Mouse (Mus musculus) thymus, adult 2 months (tissue): ENCODE results near the gene Fto. TPM values are rescaled to one million over a fixed set of nuclear protein-coding genes. Genes with fewer than 3 reads are reported as not detected.

Experiments used
- DNase-seq: peaks from one replicate; pipeline ENCODE4 v3.0.0; 2021
- H3K27ac ChIP-seq: fragments of 200-500 bp; 2 replicates; pipeline ENCODE4 v1.5.1; 2012; ENCODE audit warnings: low read length, control low read depth; ENCODE audit not compliant: control insufficient read depth, insufficient read depth
- H3K27me3 ChIP-seq: fragments of 200-500 bp; 2 replicates; pipeline ENCODE4 v1.6.1; 2012; ENCODE audit warnings: mild to moderate bottlenecking, low read length, moderate library complexity, mixed read lengths; ENCODE audit not compliant: control insufficient read depth, insufficient read depth
- H3K36me3 ChIP-seq: fragments of 200-500 bp; 2 replicates; pipeline ENCODE4 v1.6.1; 2012; ENCODE audit warnings: mild to moderate bottlenecking, low read length, moderate library complexity; ENCODE audit not compliant: control insufficient read depth, insufficient read depth
- H3K4me1 ChIP-seq: fragments of 200-500 bp; replicated peaks from 2 replicates; pipeline ENCODE4 v1.6.1; 2012; ENCODE audit warnings: low read length; ENCODE audit not compliant: control insufficient read depth, insufficient read depth
- H3K4me3 ChIP-seq: fragments of 200-500 bp; 2 replicates; pipeline ENCODE4 v1.5.1; 2012; ENCODE audit warnings: mild to moderate bottlenecking, low read length, control low read depth, moderate library complexity; ENCODE audit not compliant: control insufficient read depth, insufficient read depth
- CTCF ChIP-seq: fragments of 200-500 bp; IDR thresholded peaks from 2 replicates; pipeline ENCODE4 v1.5.1; 2012; ENCODE audit warnings: mild to moderate bottlenecking, control low read depth, low read length, moderate library complexity, borderline replicate concordance; ENCODE audit not compliant: control insufficient read depth, poor library complexity, insufficient read depth; ENCODE audit errors: extremely low read depth
- POLR2A ChIP-seq: fragments of 200-500 bp; IDR thresholded peaks from 2 replicates; pipeline ENCODE4 v1.6.1; 2012; ENCODE audit warnings: mild to moderate bottlenecking, low read length, control low read depth, moderate library complexity; ENCODE audit not compliant: control insufficient read depth, poor library complexity, insufficient read depth; ENCODE audit errors: extremely low read depth
- WGBS: fragments of 180-500 bp; shearing (Covaris S2); methylation state at CpG from one replicate; pipeline ENCODE4 v1.1.7; 2018; 5-methylcytosine and 5-hydroxymethylcytosine counted together
- polyA plus RNA-seq: library from polyadenylated mRNA; depleted of rRNA; stranded (reverse); fragments of >200 nt; gene quantifications from 2 replicates; pipeline ENCODE4 v1.2.3, GENCODE M21; 2012

Gene Fto
- polyA plus RNA-seq, 1 experiment = 29.9 TPM

DNA sequence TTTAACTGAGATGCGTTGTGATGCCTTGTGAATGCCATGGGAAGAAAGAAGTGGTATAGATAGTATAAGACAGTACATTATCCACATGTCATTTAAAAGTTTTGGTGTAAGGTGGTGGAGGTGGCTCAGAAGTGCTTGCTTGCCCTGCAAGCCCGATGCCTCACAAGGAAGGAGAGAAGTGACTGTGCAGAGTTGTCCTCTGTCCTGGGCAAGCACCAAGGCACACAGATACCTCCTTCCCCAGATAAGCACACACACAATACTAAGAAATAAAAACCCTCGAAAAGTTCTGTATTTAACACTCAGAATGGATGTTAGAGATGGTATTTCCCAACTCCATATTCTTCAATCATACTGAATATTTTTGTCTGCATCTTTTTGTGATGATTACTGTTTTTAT is 39.3 kb downstream of the Fto start:
- H3K36me3 ChIP-seq = no peaks in the 10 kb centered on the region
- WGBS = over 99% methylated on average over 3 of the region's 3 CpGs
- no peak overlapping the region for H3K27ac ChIP-seq
- no peak for DNase-seq
- H3K27me3 ChIP-seq = no peaks in the 10 kb centered on the region
- TF ChIP-seq POLR2A (no peak), CTCF (no peak)
- H3K4me1 ChIP-seq = 0 out of 2 replicates have a peak, but pooled peaks cover 4% of the 10 kb centered on the region
- no peak overlapping the region for H3K4me3 ChIP-seq

DNA sequence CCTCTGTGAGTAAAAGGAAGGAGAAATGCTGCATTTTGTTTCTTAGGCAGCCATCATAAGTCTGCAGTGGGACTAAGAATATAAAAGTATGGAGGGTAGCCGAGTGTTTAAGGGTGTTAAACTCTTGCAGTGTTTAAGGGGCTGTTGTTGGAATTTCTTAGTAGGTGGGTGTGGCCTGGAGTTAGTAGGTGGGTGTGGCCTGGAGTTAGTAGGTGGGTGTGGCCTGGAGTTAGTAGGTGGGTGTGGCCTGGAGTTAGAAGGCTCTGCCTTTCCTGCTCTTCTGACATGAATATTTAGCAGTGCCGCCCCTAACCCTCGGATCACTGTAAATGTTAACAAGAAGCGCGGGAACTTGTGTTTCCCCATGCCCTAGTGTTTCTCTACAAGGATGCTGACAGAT is 39.7 kb downstream of the Fto start:
- DNase-seq = no peak
- 98% methylated on average over 5 of the region's 5 CpGs for WGBS
- Histone ChIP-seq H3K4me1 (0 out of 2 replicates have a peak, but pooled peaks cover 4% of the 10 kb centered on the region), H3K27me3 (no peaks in the 10 kb centered on the region), H3K27ac (no peak overlapping the region), H3K36me3 (no peaks in the 10 kb centered on the region), H3K4me3 (no peak overlapping the region)
- TF ChIP-seq POLR2A (no peak), CTCF (no peak)

- no peak for TF ChIP-seq POLR2A
- TF ChIP-seq CTCF = no peak
- Histone ChIP-seq H3K4me1 (0 out of 2 replicates have a peak, but pooled peaks cover 8% of the 10 kb centered on the region), H3K27ac (no peak overlapping the region), H3K27me3 (no peaks in the 10 kb centered on the region), H3K36me3 (no peaks in the 10 kb centered on the region), H3K4me3 (no peak overlapping the region)
- WGBS = 96% methylated on average over 4 of the region's 4 CpGs
- no peak for DNase-seq
Measured at GRCm38 (mm10) chr8:91353907-91354306, 40.6 kb downstream of the Fto start.

DNA sequence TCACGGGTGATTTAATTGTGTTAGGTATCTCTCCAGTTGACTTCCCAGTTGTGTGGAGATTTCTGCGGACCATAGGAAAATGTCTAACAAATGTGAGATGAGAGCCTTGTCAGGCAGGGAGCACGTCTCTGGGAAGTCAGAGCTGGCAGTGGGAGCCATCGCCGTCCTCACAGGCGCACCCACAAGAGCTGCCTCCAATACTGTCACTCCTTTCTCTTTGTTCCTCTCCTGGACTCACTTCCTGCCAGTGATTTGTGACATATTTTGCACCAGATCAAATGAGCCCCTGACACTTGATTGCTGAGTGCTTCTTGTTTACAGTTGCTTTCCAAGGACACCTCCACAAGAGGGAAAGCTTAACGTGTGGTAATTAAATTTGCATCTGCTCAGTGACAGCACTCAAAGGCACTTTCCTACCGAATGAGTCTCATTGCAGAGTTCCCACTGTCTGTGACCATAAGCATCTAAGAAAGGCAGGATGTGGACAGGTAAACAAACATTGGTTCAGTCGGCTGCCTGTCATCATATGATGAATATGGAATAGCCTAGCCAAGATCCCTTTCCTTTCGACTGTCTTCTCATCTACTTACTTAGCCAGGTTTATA is 42.1 kb downstream of the Fto start:
- no peaks in the 10 kb centered on the region for H3K36me3 ChIP-seq
- DNase-seq = no peak
- TF ChIP-seq CTCF = no peak
- TF ChIP-seq POLR2A = no peak
- H3K27me3 ChIP-seq = no peaks in the 10 kb centered on the region
- H3K4me3 ChIP-seq = no peak overlapping the region
- 0 out of 2 replicates have a peak, but pooled peaks cover 4% of the 10 kb centered on the region for H3K4me1 ChIP-seq
- no peak overlapping the region for H3K27ac ChIP-seq
- WGBS = 87% methylated on average over 10 of the region's 10 CpGs

- TF ChIP-seq CTCF (no peak), POLR2A (no peak)
- H3K27ac ChIP-seq = no peak overlapping the region
- peaks cover 10% of the 10 kb centered on the region; the same call in 1 of the 2 replicates for H3K4me1 ChIP-seq
- DNase-seq = no peak
- H3K36me3 ChIP-seq = no peaks in the 10 kb centered on the region
- no peaks in the 10 kb centered on the region for H3K27me3 ChIP-seq
- WGBS = 97% methylated on average over 11 of the region's 11 CpGs
- no peak overlapping the region for H3K4me3 ChIP-seq
Measured at GRCm38 (mm10) chr8:91355956-91356699, 42.8 kb downstream of the Fto start.

- H3K27ac ChIP-seq = no peak overlapping the region
- WGBS = 93% methylated on average over 4 of the region's 4 CpGs
- H3K36me3 ChIP-seq = no peaks in the 10 kb centered on the region
- peaks cover 10% of the 10 kb centered on the region; the same call in 1 of the 2 replicates for H3K4me1 ChIP-seq
- no peak for DNase-seq
- H3K27me3 ChIP-seq = no peaks in the 10 kb centered on the region
- TF ChIP-seq POLR2A (no peak), CTCF (no peak)
- no peak overlapping the region for H3K4me3 ChIP-seq
Measured at GRCm38 (mm10) chr8:91357493-91358014, 44.2 kb downstream of the Fto start.
